Mouse (Mus musculus): ENCODE data around the gene Ddx59. TPM values are rescaled to one million over a fixed set of nuclear protein-coding genes. Genes with fewer than 3 reads are reported as not detected.

Gene Ddx59
- 15.9 and 17.2 TPM in 2 replicates for polyA plus RNA-seq (2015; fragmentation: Nextera tagmentation; extraction: Ambion mirVana)

DNA sequence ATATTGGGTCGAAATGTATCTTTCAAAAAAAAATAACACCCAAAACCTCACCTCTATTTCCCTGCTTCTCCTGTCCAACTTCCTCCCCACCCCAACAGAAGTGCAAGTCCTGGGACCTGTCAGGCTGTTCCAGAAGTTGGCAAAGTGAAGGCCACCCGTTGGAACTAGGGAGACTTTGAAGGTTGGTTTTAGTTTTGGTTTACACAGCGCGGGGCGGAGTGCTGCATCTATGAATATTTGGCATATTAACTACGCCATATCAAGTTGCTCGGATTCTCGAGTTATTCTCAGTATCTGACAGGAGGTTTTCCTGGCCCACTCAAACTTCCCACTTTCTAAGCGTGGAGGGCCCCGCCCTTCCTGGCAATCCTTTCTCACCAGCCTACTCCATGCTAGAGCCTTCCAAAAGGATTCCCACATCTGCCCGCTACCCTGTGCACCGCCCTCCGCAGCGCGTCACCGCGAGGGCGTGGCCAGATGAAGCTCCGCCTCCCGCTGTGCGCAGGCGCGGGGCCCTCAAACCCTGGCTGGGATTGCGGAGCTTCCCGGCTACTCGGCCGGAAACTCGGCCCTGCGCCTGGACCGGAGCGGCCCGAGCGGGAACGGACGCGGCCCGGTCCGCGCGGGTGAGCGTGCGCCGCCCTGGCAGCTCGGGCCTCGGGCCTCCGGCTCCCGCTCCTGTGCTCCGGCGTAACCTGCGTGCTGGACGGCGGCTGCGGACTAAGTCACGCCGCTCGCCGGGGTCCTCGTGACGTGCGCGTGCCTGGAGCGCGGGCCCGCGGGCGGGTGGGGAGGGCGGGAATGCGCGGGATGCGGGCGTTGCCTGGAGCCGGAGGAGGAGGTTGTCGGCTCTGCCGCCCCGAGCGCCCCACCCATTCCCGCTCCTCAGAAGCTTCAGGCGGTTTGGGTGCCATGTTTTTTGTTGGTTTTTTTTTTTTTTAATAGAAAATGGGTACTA, at the start of gene Ddx59:
Gene Ddx59, plus strand, starts transcription at position 474 of the 958 bp plus-strand sequence.
- H3K4me2 ChIP-seq, result peak within 1 kb of the TSS; percentile 54
- peak; percentile 99 for ATAC-seq (ENCODE audit: borderline replicate concordance, extremely low read depth, low FRiP score, low TSS enrichment)
- WGBS, result 3% methylated on average over 77 of the region's 78 CpGs

GRCm38 (mm10) chr1:136365986-136366385, 49.1 kb upstream of the Ddx59 start:
- Histone ChIP-seq H3K27me3 (no peaks in the 10 kb centered on the region), H3K9me3 (no peaks in the 10 kb centered on the region), H3K9ac (no peak overlapping the region), H3K4me1 (peaks cover 32% of the 10 kb centered on the region), H3K4me2 (no peak overlapping the region), H3K27ac (peak overlapping the region; percentile 53; the same call in 1 of the 2 replicates), H3K36me3 (no peaks in the 10 kb centered on the region), H3K4me3 (no peak overlapping the region)
- 59% methylated on average over 3 of the region's 3 CpGs for WGBS
- peak; percentile 40; the same call in 1 of the 2 replicates for ATAC-seq (ENCODE audit: borderline replicate concordance, extremely low read depth, low FRiP score, low TSS enrichment)

More for the DNA sequence above, at the start of gene Ddx59:
- no peaks in the 10 kb centered on the region for H3K27me3 ChIP-seq
- peak within 1 kb of the TSS; percentile 99 for H3K27ac ChIP-seq
- H3K9ac ChIP-seq, result peak within 1 kb of the TSS; percentile 76
- no peaks in the 10 kb centered on the region for H3K9me3 ChIP-seq
- H3K4me3 ChIP-seq, result peak within 1 kb of the TSS; percentile 67
- 0 out of 2 replicates have a peak, but pooled peaks cover 9% of the 10 kb centered on the region for H3K36me3 ChIP-seq
- H3K4me1 ChIP-seq, result peaks cover 10% of the 10 kb centered on the region; the same call in 1 of the 2 replicates

GRCm38 (mm10) chr1:136379261-136379660, 35.8 kb upstream of the Ddx59 start:
- H3K9ac ChIP-seq, result no peak overlapping the region
- H3K4me1 ChIP-seq, result peaks cover 5% of the 10 kb centered on the region
- no peak overlapping the region for H3K4me3 ChIP-seq
- WGBS, result 93% methylated on average over 7 of the region's 7 CpGs
- H3K27me3 ChIP-seq, result no peaks in the 10 kb centered on the region
- H3K9me3 ChIP-seq, result no peaks in the 10 kb centered on the region
- H3K27ac ChIP-seq, result no peak overlapping the region
- H3K4me2 ChIP-seq, result no peak overlapping the region
- H3K36me3 ChIP-seq, result no peaks in the 10 kb centered on the region
- ATAC-seq (ENCODE audit: borderline replicate concordance, extremely low read depth, low FRiP score, low TSS enrichment), result no peak

GRCm38 (mm10) chr1:136380161-136380560, 34.9 kb upstream of the Ddx59 start:
- H3K27me3 ChIP-seq, result no peaks in the 10 kb centered on the region
- peaks cover 5% of the 10 kb centered on the region for H3K4me1 ChIP-seq
- no peak overlapping the region for H3K4me3 ChIP-seq
- ATAC-seq (ENCODE audit: borderline replicate concordance, extremely low read depth, low FRiP score, low TSS enrichment), result no peak
- 81% methylated on average over 4 of the region's 4 CpGs for WGBS
- H3K27ac ChIP-seq, result no peak overlapping the region
- no peak overlapping the region for H3K4me2 ChIP-seq
- no peak overlapping the region for H3K9ac ChIP-seq
- no peaks in the 10 kb centered on the region for H3K36me3 ChIP-seq
- H3K9me3 ChIP-seq, result no peaks in the 10 kb centered on the region

DNA sequence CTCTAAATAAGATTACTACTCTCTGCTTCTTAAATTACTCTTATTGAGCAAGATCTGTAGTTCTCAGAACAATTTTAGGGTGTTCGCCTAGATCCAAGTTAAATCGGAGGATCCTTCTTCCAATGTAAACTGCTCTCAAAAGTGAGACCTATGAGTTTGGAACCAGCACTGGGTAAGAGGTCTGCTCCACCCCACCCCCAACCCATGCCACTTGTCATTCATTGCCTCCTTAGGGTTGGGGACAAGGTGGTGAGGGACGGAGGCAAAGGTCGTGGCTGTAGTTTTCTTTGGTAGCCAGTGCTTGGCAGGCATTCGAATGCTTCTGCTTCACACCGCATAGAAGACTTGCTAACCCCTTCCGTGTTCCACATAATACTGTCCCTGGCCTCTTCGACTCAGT, 34.5 kb upstream of the Ddx59 start:
- H3K36me3 ChIP-seq, result no peaks in the 10 kb centered on the region
- WGBS, result 79% methylated on average over 8 of the region's 8 CpGs
- no peak overlapping the region for H3K4me2 ChIP-seq
- no peaks in the 10 kb centered on the region for H3K9me3 ChIP-seq
- ATAC-seq (ENCODE audit: borderline replicate concordance, extremely low read depth, low FRiP score, low TSS enrichment), result no peak
- no peak overlapping the region for H3K9ac ChIP-seq
- no peaks in the 10 kb centered on the region for H3K27me3 ChIP-seq
- no peak overlapping the region for H3K4me3 ChIP-seq
- H3K27ac ChIP-seq, result no peak overlapping the region
- peaks cover 5% of the 10 kb centered on the region for H3K4me1 ChIP-seq

- no peak overlapping the region for H3K9ac ChIP-seq
- no peak overlapping the region for H3K4me2 ChIP-seq
- no peak overlapping the region for H3K4me3 ChIP-seq
- H3K9me3 ChIP-seq, result no peaks in the 10 kb centered on the region
- H3K27ac ChIP-seq, result 0 out of 2 replicates have a peak overlapping the region, but pooled peaks have one; percentile 20
- 45% methylated on average over 6 of the region's 6 CpGs for WGBS
- no peaks in the 10 kb centered on the region for H3K27me3 ChIP-seq
- no peaks in the 10 kb centered on the region for H3K36me3 ChIP-seq
- ATAC-seq (ENCODE audit: borderline replicate concordance, extremely low read depth, low FRiP score, low TSS enrichment), result no peak; the same call in 1 of the 2 replicates
- H3K4me1 ChIP-seq, result peaks cover 5% of the 10 kb centered on the region
Observed at GRCm38 (mm10) chr1:136381169-136381568, 33.9 kb upstream of the Ddx59 start.

DNA sequence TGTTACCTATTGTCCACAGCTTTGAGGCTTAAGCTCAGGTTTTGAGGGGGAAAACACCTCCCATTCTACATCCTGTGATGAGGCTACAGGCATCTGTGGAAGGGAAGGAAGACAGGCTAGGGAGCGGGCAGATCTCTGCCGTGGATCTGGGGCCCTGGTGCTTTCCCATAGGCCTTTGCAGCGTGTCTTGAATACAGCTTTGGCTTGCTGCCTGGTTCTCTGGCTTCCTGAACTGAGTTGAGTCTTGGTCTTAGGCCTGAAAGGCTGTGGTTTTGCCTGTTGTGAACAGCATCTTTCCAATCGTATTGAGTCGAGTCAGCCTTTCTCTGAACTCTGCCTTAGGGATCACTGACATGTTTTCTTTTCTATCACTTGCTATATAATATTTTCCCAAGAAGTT, 33.5 kb upstream of the Ddx59 start:
- no peaks in the 10 kb centered on the region for H3K27me3 ChIP-seq
- peaks cover 5% of the 10 kb centered on the region for H3K4me1 ChIP-seq
- no peak overlapping the region for H3K4me3 ChIP-seq
- H3K36me3 ChIP-seq, result no peaks in the 10 kb centered on the region
- H3K9me3 ChIP-seq, result no peaks in the 10 kb centered on the region
- WGBS, result 69% methylated on average over 5 of the region's 5 CpGs
- H3K4me2 ChIP-seq, result no peak overlapping the region
- H3K27ac ChIP-seq, result peak overlapping the region; percentile 20; the same call in 1 of the 2 replicates
- ATAC-seq (ENCODE audit: borderline replicate concordance, extremely low read depth, low FRiP score, low TSS enrichment), result no peak; the same call in 1 of the 2 replicates
- H3K9ac ChIP-seq, result no peak overlapping the region

GRCm38 (mm10) chr1:136386914-136387313, 28.2 kb upstream of the Ddx59 start:
- no peak overlapping the region for H3K4me2 ChIP-seq
- no peaks in the 10 kb centered on the region for H3K9me3 ChIP-seq
- H3K4me1 ChIP-seq, result no peaks in the 10 kb centered on the region
- H3K27ac ChIP-seq, result no peak overlapping the region
- H3K9ac ChIP-seq, result no peak overlapping the region
- no peaks in the 10 kb centered on the region for H3K27me3 ChIP-seq
- no peak overlapping the region for H3K4me3 ChIP-seq
- ATAC-seq (ENCODE audit: borderline replicate concordance, extremely low read depth, low FRiP score, low TSS enrichment), result no peak
- H3K36me3 ChIP-seq, result no peaks in the 10 kb centered on the region
- WGBS, result 40% methylated on average over 5 of the region's 6 CpGs

DNA sequence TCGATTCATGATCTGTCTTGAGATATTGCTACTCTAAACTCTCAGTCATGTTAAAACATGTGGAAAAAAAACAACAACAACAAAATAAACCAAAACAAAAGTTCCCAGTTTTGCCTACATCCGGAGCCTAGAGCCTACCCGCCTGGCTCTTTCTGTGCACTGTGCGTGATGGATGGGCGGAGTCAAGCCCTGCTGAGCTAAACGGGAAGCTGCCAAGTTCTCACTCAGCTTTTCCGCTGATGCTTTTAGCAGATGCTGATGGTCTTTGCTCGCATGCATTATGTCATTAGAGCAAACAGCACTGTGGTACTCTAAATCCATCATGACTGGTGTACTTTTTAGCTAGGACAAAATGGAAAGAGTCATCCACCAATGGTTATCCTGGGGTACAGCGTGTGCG, 20.6 kb upstream of the Ddx59 start:
- Histone ChIP-seq H3K27ac (no peak overlapping the region), H3K9me3 (no peaks in the 10 kb centered on the region), H3K4me3 (no peak overlapping the region), H3K36me3 (no peaks in the 10 kb centered on the region), H3K4me2 (no peak overlapping the region), H3K9ac (no peak overlapping the region), H3K27me3 (no peaks in the 10 kb centered on the region), H3K4me1 (no peaks in the 10 kb centered on the region; the same call in 1 of the 2 replicates)
- WGBS, result 28% methylated on average over 10 of the region's 10 CpGs
- no peak for ATAC-seq (ENCODE audit: borderline replicate concordance, extremely low read depth, low FRiP score, low TSS enrichment)

GRCm38 (mm10) chr1:136395073-136395472, 20.0 kb upstream of the Ddx59 start:
- no peaks in the 10 kb centered on the region for H3K36me3 ChIP-seq
- no peaks in the 10 kb centered on the region for H3K9me3 ChIP-seq
- no peak overlapping the region for H3K4me3 ChIP-seq
- ATAC-seq (ENCODE audit: borderline replicate concordance, extremely low read depth, low FRiP score, low TSS enrichment), result no peak
- H3K4me2 ChIP-seq, result no peak overlapping the region
- H3K4me1 ChIP-seq, result no peaks in the 10 kb centered on the region; the same call in 1 of the 2 replicates
- no peak overlapping the region for H3K27ac ChIP-seq
- no peaks in the 10 kb centered on the region for H3K27me3 ChIP-seq
- WGBS, result 33% methylated on average over 5 of the region's 5 CpGs
- H3K9ac ChIP-seq, result no peak overlapping the region

DNA sequence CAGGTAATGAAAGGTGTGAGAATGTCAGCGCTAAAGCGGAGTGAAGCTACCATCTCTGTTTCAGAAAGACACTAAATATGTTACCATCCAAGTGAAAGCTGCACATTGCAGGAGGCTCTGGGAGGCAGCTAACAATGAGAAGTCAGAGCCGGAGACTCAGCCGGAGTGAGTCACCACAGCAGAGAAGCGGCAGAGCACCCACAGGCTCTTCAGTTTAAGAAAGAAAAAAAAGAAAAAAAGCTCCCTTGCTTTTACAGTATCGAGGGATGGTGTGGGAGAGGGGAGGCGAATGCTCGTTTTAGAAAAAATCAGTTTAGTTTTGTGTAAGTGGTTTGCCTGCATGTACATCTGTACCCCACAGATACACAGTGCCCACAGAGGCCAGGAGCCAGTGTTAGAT, 13.8 kb upstream of the Ddx59 start:
- no peaks in the 10 kb centered on the region for H3K27me3 ChIP-seq
- H3K9ac ChIP-seq, result no peak overlapping the region
- no peaks in the 10 kb centered on the region for H3K36me3 ChIP-seq
- ATAC-seq (ENCODE audit: borderline replicate concordance, extremely low read depth, low FRiP score, low TSS enrichment), result no peak
- H3K4me1 ChIP-seq, result no peaks in the 10 kb centered on the region
- no peak overlapping the region for H3K4me2 ChIP-seq
- WGBS, result 77% methylated on average over 8 of the region's 8 CpGs
- no peaks in the 10 kb centered on the region for H3K9me3 ChIP-seq
- H3K27ac ChIP-seq, result no peak overlapping the region
- no peak overlapping the region for H3K4me3 ChIP-seq

DNA sequence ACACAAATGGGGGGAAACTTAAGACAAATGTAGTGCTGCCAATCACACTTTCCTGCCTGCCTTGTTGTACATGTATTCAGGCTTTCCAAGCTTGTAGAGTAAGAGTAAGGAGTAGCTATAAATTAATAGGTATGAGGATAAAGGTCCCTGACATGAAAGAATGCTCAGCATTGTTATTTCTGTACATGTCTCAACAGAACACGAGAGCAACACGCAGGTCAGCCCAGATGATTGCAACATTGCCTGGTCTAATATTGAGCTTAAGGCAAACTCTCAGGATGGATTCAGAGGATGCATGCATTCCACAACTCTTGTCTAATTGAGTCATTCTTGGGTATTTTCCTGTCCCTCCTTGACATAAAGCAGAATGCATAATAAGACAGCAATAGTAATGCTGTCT, 5.4 kb upstream of the Ddx59 start:
- WGBS, result 90% methylated on average over 2 of the region's 2 CpGs
- Histone ChIP-seq H3K36me3 (no peaks in the 10 kb centered on the region), H3K4me1 (0 out of 2 replicates have a peak, but pooled peaks cover 2% of the 10 kb centered on the region), H3K4me3 (no peak overlapping the region), H3K27ac (no peak overlapping the region), H3K9me3 (no peaks in the 10 kb centered on the region), H3K27me3 (no peaks in the 10 kb centered on the region), H3K9ac (no peak overlapping the region), H3K4me2 (no peak overlapping the region)
- no peak for ATAC-seq (ENCODE audit: borderline replicate concordance, extremely low read depth, low FRiP score, low TSS enrichment)
